Mouse (Mus musculus): ENCODE data around the gene Cggbp1.
A peak's percentile ranks its signal among the peaks of the same experiment; 100 is the strongest.

The Cggbp1 gene

DNA sequence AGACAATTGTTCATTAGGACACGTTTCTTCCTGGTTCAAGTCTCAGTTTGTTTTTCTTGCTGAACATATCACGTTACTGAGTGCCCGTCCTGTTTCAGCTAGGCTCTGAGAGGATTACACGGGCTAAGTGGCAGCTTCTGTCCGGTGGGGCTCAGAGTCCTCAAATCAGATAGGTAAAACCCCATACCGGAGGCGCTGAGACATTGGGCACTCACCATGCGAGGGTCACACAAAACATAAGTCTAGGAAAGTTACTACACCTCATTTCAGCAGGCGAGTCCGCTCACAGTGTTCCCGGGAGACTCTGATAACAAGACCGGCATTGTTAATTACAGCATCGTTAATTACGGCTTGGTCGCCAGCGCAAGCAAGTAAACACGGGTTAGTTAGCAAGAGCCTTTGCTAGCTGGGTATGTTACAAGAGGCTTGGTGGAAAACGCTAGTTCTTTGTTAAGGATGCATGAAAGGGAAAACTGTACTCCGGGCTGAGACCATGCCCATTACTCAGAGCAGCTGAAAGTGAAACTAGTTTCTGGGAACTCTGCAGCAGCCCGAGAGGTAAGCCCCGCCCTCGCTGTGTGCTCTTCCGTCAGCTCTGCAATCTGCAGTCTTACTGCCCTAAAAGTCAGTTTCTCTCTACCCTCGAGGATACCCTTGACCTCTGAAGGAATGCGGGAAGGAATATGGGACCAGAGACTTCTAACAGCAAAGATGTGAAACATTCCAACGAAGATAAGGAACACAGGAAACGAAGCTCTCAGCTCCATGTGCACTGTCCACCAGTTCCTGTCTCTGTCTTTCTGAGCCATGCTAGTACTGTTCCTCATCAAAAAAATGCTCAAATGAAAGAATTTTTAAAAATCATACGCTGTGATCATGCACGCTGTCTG lies 21.9 kb downstream of the Cggbp1 start:
- DNase-seq, result peak; percentile 20

DNA sequence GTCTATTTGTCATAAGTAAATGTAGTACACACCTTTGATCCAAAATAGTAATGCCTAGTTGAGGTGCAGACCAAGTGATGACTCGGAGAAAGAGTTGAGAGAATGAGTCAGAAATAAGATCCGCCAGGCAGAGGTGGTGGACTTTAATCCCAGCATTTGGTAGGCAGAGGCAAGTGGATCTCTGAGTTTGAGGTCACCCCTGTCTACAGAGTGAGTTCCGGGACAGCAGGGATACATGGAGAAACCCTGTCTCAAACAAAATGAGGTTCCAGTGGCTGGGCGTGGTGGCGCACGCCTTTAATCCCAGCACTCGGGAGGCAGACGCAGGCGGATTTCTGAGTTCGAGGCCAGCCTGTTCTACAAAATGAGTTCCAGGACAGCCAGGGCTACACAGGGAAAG lies 23.6 kb downstream of the Cggbp1 start:
- no peak for DNase-seq

- DNase-seq, result no peak
Measured at GRCm38 (mm10) chr16:64875822-64876221, 24.0 kb downstream of the Cggbp1 start.

DNA sequence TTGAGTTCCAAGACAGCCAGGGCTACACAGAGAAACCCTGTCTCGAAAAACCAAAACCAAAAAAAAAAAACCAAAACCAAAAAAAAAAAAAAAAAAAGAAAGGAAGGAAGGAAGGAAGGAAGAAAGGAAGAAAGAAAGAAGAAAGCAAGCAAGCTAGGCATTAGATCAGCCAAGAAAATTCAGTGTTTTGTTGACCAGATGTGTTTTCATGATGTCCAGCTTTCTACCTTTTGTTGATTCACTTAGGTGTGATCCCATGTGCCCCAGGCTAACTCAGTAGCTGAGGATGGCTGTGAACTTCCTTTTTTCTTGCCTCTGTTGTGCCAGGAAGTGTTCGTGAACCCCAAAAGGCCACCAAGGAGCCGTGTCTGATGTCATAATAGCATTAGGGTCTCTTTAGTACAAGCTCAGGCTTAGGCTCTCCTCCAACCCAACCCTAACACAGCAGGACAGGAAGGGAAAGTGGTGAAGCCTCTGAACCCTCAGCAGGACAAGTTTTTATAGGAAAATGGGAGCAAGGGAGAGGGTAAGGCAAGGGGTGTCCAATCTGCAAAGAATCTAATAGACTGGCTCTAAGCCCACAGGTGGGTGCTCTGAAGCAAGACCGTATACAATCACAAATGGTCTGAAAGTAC lies 25.0 kb downstream of the Cggbp1 start:
- no peak for DNase-seq

- DNase-seq, result no peak
Measured at GRCm38 (mm10) chr16:64877314-64877713, 25.5 kb downstream of the Cggbp1 start.

- no peak for DNase-seq
Measured at GRCm38 (mm10) chr16:64878611-64879132, 26.9 kb downstream of the Cggbp1 start.

GRCm38 (mm10) chr16:64879735-64880134 lies 27.9 kb downstream of the Cggbp1 start:
- DNase-seq, result no peak

GRCm38 (mm10) chr16:64880986-64881385 lies 29.2 kb downstream of the Cggbp1 start:
- no peak for DNase-seq

DNA sequence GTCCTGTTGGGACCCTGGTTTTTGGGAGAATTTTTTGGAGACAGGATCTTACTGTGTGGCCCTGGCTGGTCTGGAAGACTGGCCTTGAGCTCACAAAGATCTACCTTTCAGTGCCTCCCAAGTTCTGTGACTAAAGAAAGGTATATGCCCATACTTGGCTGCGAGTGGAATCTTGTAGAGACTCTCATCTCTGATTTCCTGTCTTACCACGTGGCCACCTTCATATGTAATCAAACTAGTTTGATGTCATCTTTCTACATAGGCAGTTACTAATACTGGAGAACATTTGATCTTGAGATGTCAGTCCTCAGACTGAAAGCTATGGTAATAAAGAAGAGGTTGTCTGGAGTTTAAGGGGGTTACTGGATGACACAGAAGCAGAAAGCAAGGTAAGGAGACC lies 29.6 kb downstream of the Cggbp1 start:
- DNase-seq, result no peak

- DNase-seq, result no peak
Measured at GRCm38 (mm10) chr16:64883896-64884295, 32.1 kb downstream of the Cggbp1 start.

GRCm38 (mm10) chr16:64884420-64884838 lies 32.6 kb downstream of the Cggbp1 start:
- DNase-seq, result no peak

GRCm38 (mm10) chr16:64885142-64885541 lies 33.3 kb downstream of the Cggbp1 start:
- DNase-seq, result no peak

GRCm38 (mm10) chr16:64885547-64885946 lies 33.8 kb downstream of the Cggbp1 start:
- DNase-seq, result no peak

- DNase-seq, result no peak
Measured at GRCm38 (mm10) chr16:64889496-64889895, 37.7 kb downstream of the Cggbp1 start.

- DNase-seq, result no peak
Measured at GRCm38 (mm10) chr16:64899084-64899483, 47.3 kb downstream of the Cggbp1 start.

DNA sequence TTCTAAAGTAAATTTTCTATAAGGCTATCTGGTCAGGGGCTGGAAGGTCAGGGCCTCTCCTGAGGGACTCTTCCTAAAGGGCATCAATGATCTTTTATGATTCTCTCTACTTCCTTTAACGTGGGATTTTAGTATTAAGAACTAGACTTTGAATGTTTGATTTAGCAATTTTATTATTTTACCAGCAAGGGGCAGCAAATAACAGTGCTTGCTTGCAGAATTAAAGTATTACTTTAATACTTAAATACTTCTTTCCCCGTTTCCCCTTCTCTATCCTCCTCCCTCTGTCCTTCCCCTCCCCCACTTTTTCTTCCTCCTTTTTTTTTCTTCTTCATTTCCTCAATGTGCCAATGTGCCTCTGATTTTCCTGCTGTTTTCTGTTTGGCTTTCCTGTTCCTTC lies 51.5 kb downstream of the Cggbp1 start:
- DNase-seq, result no peak

DNA sequence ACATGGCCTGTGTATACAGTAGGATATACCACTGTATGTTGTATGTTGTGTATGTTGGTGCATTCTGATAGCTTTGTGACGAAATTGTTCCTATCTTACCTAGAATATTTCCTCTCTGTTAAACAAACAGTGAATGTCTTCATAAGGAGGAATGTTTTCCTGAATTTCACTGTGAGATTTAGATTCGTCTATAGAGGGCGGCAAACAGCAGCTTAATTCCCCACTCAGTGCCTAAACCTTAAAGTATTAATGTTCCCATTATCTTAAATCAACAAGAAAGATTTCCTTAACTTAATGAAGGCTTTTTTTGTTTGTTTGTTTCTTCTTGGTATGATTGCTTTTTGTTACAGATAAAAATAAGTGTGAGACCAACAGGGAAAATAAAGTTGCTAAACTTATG lies 55.3 kb downstream of the Cggbp1 start:
- no peak for DNase-seq

- DNase-seq, result no peak
Measured at GRCm38 (mm10) chr16:64908747-64909146, 57.0 kb downstream of the Cggbp1 start.

All from cerebellum, adult 11 months (tissue).